Mouse (Mus musculus): ENCODE results near the gene Rev3l.

DNA sequence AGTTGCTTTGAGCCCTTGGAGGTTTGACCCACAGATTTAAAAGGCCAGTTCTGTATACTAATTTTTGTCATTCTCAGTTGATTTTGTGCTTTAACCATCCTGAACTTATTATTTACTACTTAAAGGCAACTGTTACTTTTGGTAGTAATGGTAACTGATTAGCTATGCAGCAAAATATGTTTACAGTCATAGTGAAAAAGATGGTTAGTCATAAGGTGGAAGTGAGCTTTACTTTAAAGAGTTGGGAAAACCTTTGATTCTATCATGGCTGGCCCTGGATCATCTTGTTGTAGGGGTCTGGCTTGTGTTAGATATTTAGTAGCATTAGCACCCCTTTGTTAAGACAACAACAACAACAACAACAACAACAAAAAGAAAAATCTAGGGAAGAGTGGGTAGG, 180.7 kb downstream of the Rev3l start:
- TF ChIP-seq CTCF (IDR thresholded peaks at IDR 0.05; ENCODE audit: low read depth, low read length) (no peak), GATA1 (IDR thresholded peaks at IDR 0.05; ENCODE audit: borderline replicate concordance, low read length) (no peak), POLR2AphosphoS5 (IDR thresholded peaks at IDR 0.05; ENCODE audit: insufficient replicate concordance, low read depth, low read length) (no peak), GATA2 (IDR thresholded peaks at IDR 0.05; ENCODE audit: borderline replicate concordance, low read depth, low read length) (no peak)
